Mouse (Mus musculus): Measurements from ENCODE around the gene Ctf1.

Gene Ctf1

GRCm38 (mm10) chr7:127751619-127752018 is 39.1 kb downstream of the Ctf1 start:
- Histone ChIP-seq H3K4me1 (replicated peaks; ENCODE audit: low read depth, low read length) (peaks cover 93% of the 10 kb centered on the region), H3K9me3 (ENCODE audit: low read length) (no peaks in the 10 kb centered on the region), H3K27me3 (ENCODE audit: insufficient read depth, low read length) (no peaks in the 10 kb centered on the region), H3K4me3 (replicated peaks; ENCODE audit: low read length) (peak overlapping the region; percentile 62), H3K36me3 (ENCODE audit: insufficient read depth, low read length) (peaks cover 85% of the 10 kb centered on the region)
- TF ChIP-seq CTCF (conservative IDR thresholded peaks at IDR 0.05; ENCODE audit: low read length) (no peak), POU5F1 (IDR thresholded peaks at IDR 0.05; ENCODE audit: borderline replicate concordance, low read length) (no peak), NANOG (IDR thresholded peaks at IDR 0.05; ENCODE audit: borderline replicate concordance, low read length) (no peak)

- Histone ChIP-seq H3K9me3 (ENCODE audit: low read length) (no peaks in the 10 kb centered on the region), H3K4me3 (replicated peaks; ENCODE audit: low read length) (peak overlapping the region; percentile 62), H3K36me3 (ENCODE audit: insufficient read depth, low read length) (peaks cover 89% of the 10 kb centered on the region), H3K4me1 (replicated peaks; ENCODE audit: low read depth, low read length) (peaks cover 97% of the 10 kb centered on the region), H3K27me3 (ENCODE audit: insufficient read depth, low read length) (no peaks in the 10 kb centered on the region)
- TF ChIP-seq NANOG (IDR thresholded peaks at IDR 0.05; ENCODE audit: borderline replicate concordance, low read length) (no peak), POU5F1 (IDR thresholded peaks at IDR 0.05; ENCODE audit: borderline replicate concordance, low read length) (no peak), CTCF (conservative IDR thresholded peaks at IDR 0.05; ENCODE audit: low read length) (no peak)
Measured at GRCm38 (mm10) chr7:127752069-127752468, 39.5 kb downstream of the Ctf1 start.

GRCm38 (mm10) chr7:127753158-127753557 is 40.6 kb downstream of the Ctf1 start:
- H3K4me3 ChIP-seq (replicated peaks; ENCODE audit: low read length) = peak overlapping the region; percentile 62
- peaks cover 100% of the 10 kb centered on the region for H3K36me3 ChIP-seq (ENCODE audit: insufficient read depth, low read length)
- H3K27me3 ChIP-seq (ENCODE audit: insufficient read depth, low read length) = no peaks in the 10 kb centered on the region
- H3K9me3 ChIP-seq (ENCODE audit: low read length) = no peaks in the 10 kb centered on the region
- TF ChIP-seq NANOG (IDR thresholded peaks at IDR 0.05; ENCODE audit: borderline replicate concordance, low read length) (no peak), CTCF (conservative IDR thresholded peaks at IDR 0.05; ENCODE audit: low read length) (no peak), POU5F1 (IDR thresholded peaks at IDR 0.05; ENCODE audit: borderline replicate concordance, low read length) (no peak)
- peaks cover 100% of the 10 kb centered on the region for H3K4me1 ChIP-seq (replicated peaks; ENCODE audit: low read depth, low read length)

- H3K9me3 ChIP-seq (ENCODE audit: low read length) = no peaks in the 10 kb centered on the region
- H3K27me3 ChIP-seq (ENCODE audit: insufficient read depth, low read length) = no peaks in the 10 kb centered on the region
- peak overlapping the region; percentile 62; the same call in 1 of the 2 replicates for H3K4me3 ChIP-seq (replicated peaks; ENCODE audit: low read length)
- H3K36me3 ChIP-seq (ENCODE audit: insufficient read depth, low read length) = peaks cover 100% of the 10 kb centered on the region
- TF ChIP-seq POU5F1 (IDR thresholded peaks at IDR 0.05; ENCODE audit: borderline replicate concordance, low read length) (peak; percentile 66; the same call in 1 of the 2 replicates), CTCF (conservative IDR thresholded peaks at IDR 0.05; ENCODE audit: low read length) (no peak), NANOG (IDR thresholded peaks at IDR 0.05; ENCODE audit: borderline replicate concordance, low read length) (peak; percentile 43; the same call in 1 of the 2 replicates)
- H3K4me1 ChIP-seq (replicated peaks; ENCODE audit: low read depth, low read length) = peaks cover 100% of the 10 kb centered on the region
Measured at GRCm38 (mm10) chr7:127753741-127754140, 41.2 kb downstream of the Ctf1 start.

GRCm38 (mm10) chr7:127759716-127760115 is 47.2 kb downstream of the Ctf1 start:
- no peaks in the 10 kb centered on the region for H3K9me3 ChIP-seq (ENCODE audit: low read length)

GRCm38 (mm10) chr7:127760478-127760877 is 47.9 kb downstream of the Ctf1 start:
- no peaks in the 10 kb centered on the region for H3K9me3 ChIP-seq (ENCODE audit: low read length)
- H3K36me3 ChIP-seq (ENCODE audit: insufficient read depth, low read length) = peaks cover 98% of the 10 kb centered on the region
- no peak for TF ChIP-seq CTCF (conservative IDR thresholded peaks at IDR 0.05; ENCODE audit: low read length)
- no peak for TF ChIP-seq POU5F1 (IDR thresholded peaks at IDR 0.05; ENCODE audit: borderline replicate concordance, low read length)
- no peak for TF ChIP-seq NANOG (IDR thresholded peaks at IDR 0.05; ENCODE audit: borderline replicate concordance, low read length)
- no peak overlapping the region for H3K4me3 ChIP-seq (replicated peaks; ENCODE audit: low read length)
- peaks cover 62% of the 10 kb centered on the region for H3K4me1 ChIP-seq (replicated peaks; ENCODE audit: low read depth, low read length)
- no peaks in the 10 kb centered on the region for H3K27me3 ChIP-seq (ENCODE audit: insufficient read depth, low read length)

More at GRCm38 (mm10) chr7:127759716-127760115, 47.2 kb downstream of the Ctf1 start:
- Histone ChIP-seq H3K36me3 (ENCODE audit: insufficient read depth, low read length) (peaks cover 98% of the 10 kb centered on the region), H3K4me3 (replicated peaks; ENCODE audit: low read length) (no peak overlapping the region), H3K4me1 (replicated peaks; ENCODE audit: low read depth, low read length) (peaks cover 65% of the 10 kb centered on the region), H3K27me3 (ENCODE audit: insufficient read depth, low read length) (no peaks in the 10 kb centered on the region)
- no peak for TF ChIP-seq POU5F1 (IDR thresholded peaks at IDR 0.05; ENCODE audit: borderline replicate concordance, low read length)
- TF ChIP-seq CTCF (conservative IDR thresholded peaks at IDR 0.05; ENCODE audit: low read length) = no peak

- TF ChIP-seq NANOG (IDR thresholded peaks at IDR 0.05; ENCODE audit: borderline replicate concordance, low read length) (no peak), POU5F1 (IDR thresholded peaks at IDR 0.05; ENCODE audit: borderline replicate concordance, low read length) (no peak), CTCF (conservative IDR thresholded peaks at IDR 0.05; ENCODE audit: low read length) (peak; percentile 97)
- H3K4me1 ChIP-seq (replicated peaks; ENCODE audit: low read depth, low read length) = peaks cover 62% of the 10 kb centered on the region
- H3K9me3 ChIP-seq (ENCODE audit: low read length) = no peaks in the 10 kb centered on the region
- H3K4me3 ChIP-seq (replicated peaks; ENCODE audit: low read length) = no peak overlapping the region
- peaks cover 98% of the 10 kb centered on the region for H3K36me3 ChIP-seq (ENCODE audit: insufficient read depth, low read length)
- no peaks in the 10 kb centered on the region for H3K27me3 ChIP-seq (ENCODE audit: insufficient read depth, low read length)
Measured at GRCm38 (mm10) chr7:127761026-127761425, 48.5 kb downstream of the Ctf1 start.

- TF ChIP-seq CTCF (conservative IDR thresholded peaks at IDR 0.05; ENCODE audit: low read length) (no peak), NANOG (IDR thresholded peaks at IDR 0.05; ENCODE audit: borderline replicate concordance, low read length) (no peak), POU5F1 (IDR thresholded peaks at IDR 0.05; ENCODE audit: borderline replicate concordance, low read length) (no peak)
- Histone ChIP-seq H3K9me3 (ENCODE audit: low read length) (no peaks in the 10 kb centered on the region), H3K4me1 (replicated peaks; ENCODE audit: low read depth, low read length) (peaks cover 61% of the 10 kb centered on the region), H3K27me3 (ENCODE audit: insufficient read depth, low read length) (no peaks in the 10 kb centered on the region), H3K4me3 (replicated peaks; ENCODE audit: low read length) (no peak overlapping the region), H3K36me3 (ENCODE audit: insufficient read depth, low read length) (peaks cover 94% of the 10 kb centered on the region)
Measured at GRCm38 (mm10) chr7:127763642-127764041, 51.1 kb downstream of the Ctf1 start.

- TF ChIP-seq POU5F1 (IDR thresholded peaks at IDR 0.05; ENCODE audit: borderline replicate concordance, low read length) = no peak
- no peak for TF ChIP-seq NANOG (IDR thresholded peaks at IDR 0.05; ENCODE audit: borderline replicate concordance, low read length)
- H3K9me3 ChIP-seq (ENCODE audit: low read length) = no peaks in the 10 kb centered on the region
- H3K36me3 ChIP-seq (ENCODE audit: insufficient read depth, low read length) = peaks cover 73% of the 10 kb centered on the region
- peaks cover 53% of the 10 kb centered on the region for H3K4me1 ChIP-seq (replicated peaks; ENCODE audit: low read depth, low read length)
- H3K27me3 ChIP-seq (ENCODE audit: insufficient read depth, low read length) = no peaks in the 10 kb centered on the region
- no peak overlapping the region for H3K4me3 ChIP-seq (replicated peaks; ENCODE audit: low read length)
Measured at GRCm38 (mm10) chr7:127765756-127766155, 53.2 kb downstream of the Ctf1 start.

Data from E14TG2a.4 (cell line).